ENCODE assay signal across 7 mouse cellular contexts in genomic region chr11:62675480-62676289, GRCm38 (mm10). TPM values are rescaled to one million over a fixed set of nuclear protein-coding genes. Genes with fewer than 3 reads are reported as not detected.
DNase-seq lines count a peak whose midpoint lies in the region; ATAC-seq lines count a peak whose summit lies in the region.

No protein-coding gene starts in this region.

- intact Hi-C loops in left cerebral cortex, postnatal 14 days (cut with DNase I), result loop anchor here (1.0 kb wide), 1 partner anchor 62 kb away; no protein-coding TSS in a partner anchor

- DNase-seq in adrenal gland, adult 2 months, result peak; percentile 77
- DNase-seq in embryo, embryonic 10.5 days (ENCODE audit: low spot score), result peak; percentile 95
- peak; percentile 48 for DNase-seq in gastrocnemius, postnatal 25 days
- DNase-seq in intestine, embryonic 14.5 days (ENCODE audit: low spot score), result peak; percentile 74
- peak; percentile 82 to 90 for DNase-seq in left cerebral cortex, postnatal 14 days (ENCODE audit: low spot score in 2 of 2)
- peak; percentile 89 for DNase-seq in mesoderm, embryonic 11.5 days (ENCODE audit: low read depth, low spot score)
- DNase-seq in right cerebral cortex, postnatal 25 days, result peak; percentile 60

- no peaks in the 10 kb centered on the region for H3K36me3 ChIP-seq in intestine, embryonic 14.5 days (ENCODE audit: control insufficient read depth, insufficient read depth, low read length)

- 20% methylated on average over 17 of the region's 17 CpGs for WGBS in intestine, embryonic 14.5 days

- no peaks in the 10 kb centered on the region for H3K9me3 ChIP-seq in intestine, embryonic 14.5 days (ENCODE audit: control insufficient read depth, low read length)

- H3K27ac ChIP-seq in intestine, embryonic 14.5 days (ENCODE audit: low read depth), result no peak overlapping the region

- H3K4me1 ChIP-seq in intestine, embryonic 14.5 days (replicated peaks; ENCODE audit: control insufficient read depth, insufficient read depth, low read length), result peaks cover 2% of the 10 kb centered on the region; the same call in 1 of the 2 replicates

- peak; percentile 89 for ATAC-seq in intestine, embryonic 14.5 days (replicated peaks; ENCODE audit: low FRiP score, low TSS enrichment, low read depth)

- H3K9ac ChIP-seq in intestine, embryonic 14.5 days (ENCODE audit: low read length), result peak overlapping the region; percentile 20; the same call in 1 of the 2 replicates

- H3K27me3 ChIP-seq in intestine, embryonic 14.5 days (replicated peaks; ENCODE audit: control insufficient read depth, insufficient read depth, low read length), result no peaks in the 10 kb centered on the region

- peak overlapping the region; percentile 44 for H3K4me2 ChIP-seq in intestine, embryonic 14.5 days (ENCODE audit: low read length)

- H3K4me3 ChIP-seq in intestine, embryonic 14.5 days (ENCODE audit: low read depth, low read length), result peak overlapping the region; percentile 16

RNA-seq across cellular contexts. Expression of gene Mmgt2, which starts 27.2 kb away (rescaled TPM):
- 10 to 100 TPM; 34.5 to 47.3 TPM for total RNA-seq in adrenal gland, adult 2 months (2021)
- polyA plus RNA-seq in adrenal gland, adult 2 months (2012; rRNA removed), result 87.2 and 88.1 TPM in 2 replicates
- total RNA-seq in gastrocnemius, postnatal 25 days (2021), result 1 to 10 TPM; 2.8 to 4.2 TPM
- polyA plus RNA-seq in intestine, embryonic 14.5 days (2014; fragmentation: Nextera tagmentation; extraction: Ambion mirVana), result 56.7 and 57.4 TPM in 2 replicates
- 10 to 100 TPM; 23.4 to 24.2 TPM for total RNA-seq in left cerebral cortex, postnatal 14 days (2021)

RNA-seq across cellular contexts. Expression of gene Lrrc75a, which starts 27.4 kb away (rescaled TPM):
- 10 to 100 TPM; 17.5 to 40.5 TPM for total RNA-seq in adrenal gland, adult 2 months (2021)
- 46.9 and 73.5 TPM in 2 replicates for polyA plus RNA-seq in adrenal gland, adult 2 months (2012; rRNA removed)
- 1 to 10 TPM; 4.0 to 4.7 TPM for total RNA-seq in gastrocnemius, postnatal 25 days (2021)
- polyA plus RNA-seq in intestine, embryonic 14.5 days (2014; fragmentation: Nextera tagmentation; extraction: Ambion mirVana), result 12.9 and 13.7 TPM in 2 replicates
- total RNA-seq in left cerebral cortex, postnatal 14 days (2021), result 10 to 100 TPM; 16.4 to 16.8 TPM

RNA-seq across cellular contexts. Expression of gene Zfp287, which starts 56.0 kb away (rescaled TPM):
- 1 to 10 TPM; 2.9 to 5.0 TPM for total RNA-seq in adrenal gland, adult 2 months (2021)
- 0.89 and 1.3 TPM in 2 replicates for polyA plus RNA-seq in adrenal gland, adult 2 months (2012; rRNA removed)
- total RNA-seq in gastrocnemius, postnatal 25 days (2021), result 1 to 10 TPM; 1.4 to 1.7 TPM
- polyA plus RNA-seq in intestine, embryonic 14.5 days (2014; fragmentation: Nextera tagmentation; extraction: Ambion mirVana), result 7.7 and 8.9 TPM in 2 replicates
- total RNA-seq in left cerebral cortex, postnatal 14 days (2021), result 10 to 100 TPM; 15.8 to 16.7 TPM

Comparison
In these comparisons a context has a peak if more than half of its experiments do, and no peak if none do; other contexts are left out.
1. RNA of gene Mmgt2, which starts 27.2 kb away (total RNA-seq): 34.5 to 47.3 TPM in adrenal gland, adult 2 months and 23.4 to 24.2 TPM in left cerebral cortex, postnatal 14 days; 2.8 to 4.2 TPM in gastrocnemius, postnatal 25 days; every median in the first group is over 4 times any median in the second.
2. Peak in every context shown above with its lines, with median percentiles within 50 percentile points of each other: DNase-seq.